Mouse (Mus musculus) kidney, postnatal 14 days (tissue): ENCODE results near the gene Bbip1.

ENCODE experiments used
- DNase-seq: peaks from one replicate; pipeline ENCODE4 v3.0.0; 2022; ENCODE audit warnings: mixed read lengths

Gene Bbip1

GRCm38 (mm10) chr19:53889555-53889954 is 54.9 kb downstream of the Bbip1 start:
- DNase-seq: no peak

- DNase-seq: no peak
These were observed 56.1 kb downstream of the Bbip1 start for GRCm38 (mm10) chr19:53888331-53888730.

GRCm38 (mm10) chr19:53887822-53888221 is 56.6 kb downstream of the Bbip1 start:
- no peak for DNase-seq

GRCm38 (mm10) chr19:53886576-53887370 is 57.7 kb downstream of the Bbip1 start:
- DNase-seq: no peak

GRCm38 (mm10) chr19:53885450-53885849 is 59.0 kb downstream of the Bbip1 start:
- peak; percentile 29 for DNase-seq

GRCm38 (mm10) chr19:53881786-53882185 is 62.6 kb downstream of the Bbip1 start:
- no peak for DNase-seq

- DNase-seq: no peak
These were observed 64.0 kb downstream of the Bbip1 start for GRCm38 (mm10) chr19:53880460-53880859.
